Mouse (Mus musculus) mesoderm, embryonic 11.5 days (tissue): Measurements from ENCODE around the gene Krtdap.
"Not testable (repeated sequence)": the region's sequence is repeated elsewhere in the genome, so short reads cannot be mapped to it uniquely, and the experiment has no call there.

ENCODE experiments used
- DNase-seq: peaks from one replicate; pipeline ENCODE4 v3.0.0-alpha.2; 2012; ENCODE audit warnings: low read depth, low spot score

The Krtdap gene

DNA sequence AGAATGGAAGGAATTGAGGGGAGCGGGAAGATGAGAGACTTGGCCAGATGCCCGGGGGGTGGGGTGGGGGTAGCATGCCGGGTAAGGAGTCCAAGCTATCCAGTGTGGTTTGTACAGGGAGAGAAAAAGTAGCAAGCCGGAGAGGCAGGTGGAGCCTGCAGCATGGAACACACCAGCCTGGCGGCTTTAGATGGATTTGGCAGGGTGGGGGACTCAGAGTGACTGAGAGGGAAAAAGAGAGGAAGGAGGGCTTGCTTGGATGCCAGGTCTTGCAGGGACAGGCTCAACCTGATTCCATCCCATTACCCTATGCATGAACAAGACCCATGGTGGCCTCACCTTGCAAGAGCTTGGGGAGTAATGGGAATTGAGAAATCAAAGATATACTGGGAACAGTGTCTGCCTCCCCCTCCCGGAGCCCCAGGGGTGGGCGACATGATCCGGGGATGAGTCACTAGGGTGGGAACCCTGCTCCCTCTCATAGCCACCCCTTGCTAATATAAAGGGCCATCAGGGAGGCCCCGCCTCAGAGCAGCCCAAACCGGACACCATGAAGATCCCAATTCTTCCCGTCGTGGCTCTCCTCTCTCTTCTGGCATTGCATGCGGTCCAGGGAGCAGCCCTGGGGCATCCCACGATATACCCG, at the start of gene Krtdap:
Krtdap (plus strand) TSS at position 520 of the 646 bp plus-strand sequence.
- DNase-seq, result no peak

GRCm38 (mm10) chr7:30742570-30742969, 45.1 kb upstream of the Krtdap start:
- not testable (repeated sequence) for DNase-seq

GRCm38 (mm10) chr7:30743617-30744016, 44.1 kb upstream of the Krtdap start, which contains the start of gene Gapdhs:
Gene Gapdhs (minus strand): TSS chr7:30743681.
- DNase-seq, result not testable (repeated sequence)

DNA sequence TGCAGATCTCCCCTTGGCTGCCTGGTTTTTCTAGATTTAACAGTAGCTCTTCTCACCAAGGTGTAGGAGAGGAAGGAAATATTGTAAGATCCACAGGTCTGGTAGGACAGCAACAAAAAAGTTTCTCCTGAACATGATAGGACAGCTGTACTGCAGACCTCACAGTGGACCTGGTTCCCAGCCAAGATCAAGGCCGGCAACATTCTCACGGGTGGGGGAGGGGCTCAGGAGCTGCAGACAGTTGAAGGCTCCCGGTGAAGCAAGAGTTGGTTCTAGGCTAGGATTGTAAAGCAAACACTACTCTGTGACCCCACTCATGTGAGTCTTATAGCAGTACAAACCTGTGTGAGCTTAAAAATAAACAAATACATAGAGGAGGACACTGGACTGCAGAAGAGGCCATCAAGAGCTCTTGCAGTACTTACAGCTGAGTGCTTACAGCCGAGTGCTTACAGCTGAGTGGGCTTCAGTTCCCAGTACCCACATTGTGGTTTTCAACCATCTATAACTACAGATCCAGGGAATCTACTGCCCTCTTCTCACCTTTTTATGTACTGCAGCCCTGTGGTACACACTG, 43.6 kb upstream of the Krtdap start:
- no peak for DNase-seq

DNA sequence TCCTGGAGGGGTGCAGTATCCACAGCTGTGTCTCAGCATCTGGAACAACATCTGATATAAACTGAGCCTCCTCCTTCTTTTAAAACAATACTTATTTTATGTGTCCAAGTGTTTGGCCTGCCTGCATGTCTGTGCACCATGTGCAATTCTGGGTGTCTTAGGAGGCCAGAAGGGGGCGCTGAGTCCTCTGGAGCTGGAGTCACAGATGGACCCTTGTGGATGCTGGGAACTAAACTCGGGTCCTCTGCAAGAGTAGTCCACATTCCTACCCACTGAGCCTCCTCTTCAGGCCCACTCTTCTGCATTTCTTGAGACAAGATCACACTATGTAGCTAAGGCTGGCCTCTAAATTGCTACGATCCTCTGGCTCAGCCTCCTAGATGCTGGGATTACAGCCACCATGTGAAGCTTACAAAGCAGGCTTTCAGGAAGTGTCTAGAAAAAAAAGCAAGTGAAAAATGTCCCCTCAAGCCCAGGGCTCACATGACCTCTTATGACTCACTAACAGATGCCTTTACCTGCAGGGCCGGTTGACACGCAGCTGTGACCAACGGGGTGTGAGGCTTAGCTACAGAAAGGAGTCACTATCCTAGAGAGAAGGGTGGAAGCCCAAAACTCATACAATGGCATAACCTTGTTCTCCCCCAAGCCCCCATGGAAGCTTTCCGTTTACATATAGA, 40.0 kb upstream of the Krtdap start:
- no peak for DNase-seq

- DNase-seq, result no peak
Observed at GRCm38 (mm10) chr7:30749824-30750606, 37.7 kb upstream of the Krtdap start.

DNA sequence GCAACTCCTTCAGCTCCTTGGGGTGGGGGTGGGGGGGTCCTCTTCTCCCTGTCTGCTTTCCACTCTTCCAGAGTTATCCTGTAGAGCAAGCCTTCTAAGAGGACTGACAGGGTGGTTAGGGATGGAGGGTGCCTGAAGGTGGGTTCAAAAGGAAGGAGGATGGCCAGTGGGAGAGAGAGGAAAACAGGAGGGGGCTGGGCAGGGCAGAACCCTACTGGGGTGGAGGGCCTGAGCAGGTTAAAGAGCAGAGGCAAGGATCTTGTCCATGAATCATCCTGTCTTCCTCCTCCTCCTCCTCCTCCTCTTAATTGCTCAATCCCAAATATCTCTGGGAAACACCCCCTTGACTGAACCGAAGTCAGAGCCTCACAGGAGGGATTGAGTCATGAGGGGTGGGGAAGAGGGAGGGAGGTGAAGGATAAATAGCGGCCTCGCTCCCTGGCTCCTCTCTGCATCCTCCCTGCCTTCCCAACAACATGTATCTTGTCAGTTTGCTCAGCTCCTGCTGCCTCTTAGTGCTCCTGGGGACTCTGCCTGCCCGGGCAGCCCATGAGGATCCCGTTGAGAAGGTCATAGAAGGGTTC, 36.5 kb upstream of the Krtdap start, which contains the start of gene Sbsn:
Sbsn (plus strand) TSS at position 386 of the 584 bp plus-strand sequence.
- no peak for DNase-seq

DNA sequence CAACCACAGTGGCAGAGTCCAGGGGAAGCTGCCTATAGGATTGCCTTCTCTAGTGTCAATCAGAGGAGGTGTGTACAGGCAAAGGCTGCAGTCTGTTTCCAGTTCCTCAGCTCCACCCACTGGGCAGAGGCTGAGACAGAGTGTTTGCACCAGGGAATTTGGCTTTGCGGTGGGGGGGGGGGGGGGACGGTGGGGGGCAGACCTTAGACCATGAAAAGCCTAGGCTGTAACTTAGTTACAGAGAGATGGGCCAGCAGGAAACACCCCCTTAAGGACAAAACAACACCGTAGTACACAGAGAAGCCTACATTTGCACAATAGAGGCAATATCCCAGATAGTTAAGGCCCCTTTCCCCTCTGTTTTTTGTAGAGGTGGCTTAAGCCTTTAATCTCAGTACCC, 30.7 kb upstream of the Krtdap start:
- no peak for DNase-seq

DNA sequence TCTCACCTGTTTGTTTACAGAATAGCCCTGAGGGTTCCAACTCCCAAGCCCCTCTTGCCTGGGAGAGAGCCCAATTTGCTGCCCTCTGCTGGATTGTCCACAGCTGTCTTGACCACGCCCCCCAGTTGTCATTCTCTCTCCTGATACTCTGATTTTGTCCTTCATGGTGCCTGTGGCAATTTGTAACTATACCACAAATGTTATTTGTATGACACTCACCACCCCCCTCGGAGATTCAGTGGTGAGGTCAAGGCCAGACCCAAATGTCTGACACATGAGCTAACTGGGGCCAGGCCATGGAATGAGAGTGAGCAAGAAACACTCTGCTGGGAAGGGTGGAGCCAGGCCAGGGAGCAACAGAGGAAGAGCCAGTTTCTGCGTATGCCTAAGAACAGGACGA, 28.8 kb upstream of the Krtdap start:
- peak; percentile 23 for DNase-seq

- no peak for DNase-seq
Observed at GRCm38 (mm10) chr7:30761769-30762352, 25.8 kb upstream of the Krtdap start.

DNA sequence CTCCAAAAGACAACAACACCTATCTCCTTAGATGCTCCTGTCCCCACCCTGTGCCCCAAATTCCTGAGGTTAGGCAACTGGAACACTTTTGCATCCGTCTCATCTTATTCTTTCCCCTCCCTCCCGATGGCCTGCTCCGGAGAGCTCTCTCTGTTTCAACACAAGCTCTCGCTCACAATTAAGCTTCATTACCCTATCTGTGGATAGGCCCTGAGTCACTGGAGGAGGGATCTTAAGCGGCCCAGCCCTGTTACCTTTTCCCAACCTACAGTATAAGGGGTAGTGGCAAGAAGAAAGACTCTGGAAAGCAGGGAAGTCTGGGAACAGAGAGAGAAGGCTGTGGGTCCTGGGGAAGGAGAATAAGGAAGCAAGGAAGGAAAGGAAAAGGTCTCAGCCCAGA, 24.2 kb upstream of the Krtdap start, which contains the start of gene Dmkn:
Dmkn (plus strand) TSS at position 301 of the 400 bp plus-strand sequence.
- no peak for DNase-seq

GRCm38 (mm10) chr7:30765173-30765572, 22.5 kb upstream of the Krtdap start:
- no peak for DNase-seq

DNA sequence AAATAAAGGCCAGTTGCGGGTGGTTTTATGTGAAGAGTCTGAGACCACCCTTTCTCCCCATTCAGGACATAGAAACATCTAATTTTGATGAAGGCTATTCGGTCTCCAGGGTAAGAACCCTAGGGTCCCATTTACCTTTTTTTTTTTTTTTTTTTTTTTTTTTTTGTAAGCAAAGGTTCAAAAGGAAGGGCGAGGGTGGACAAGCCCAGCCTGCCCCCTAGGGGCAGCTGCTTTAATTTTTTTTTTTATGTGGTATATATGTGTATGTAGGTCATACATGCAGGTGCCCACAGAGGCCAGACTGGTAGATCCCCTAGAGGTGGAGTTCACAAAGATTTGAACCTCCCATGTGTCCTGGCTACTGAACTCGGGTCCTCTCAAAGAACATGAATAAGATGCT, 21.3 kb upstream of the Krtdap start:
- DNase-seq, result no peak

DNA sequence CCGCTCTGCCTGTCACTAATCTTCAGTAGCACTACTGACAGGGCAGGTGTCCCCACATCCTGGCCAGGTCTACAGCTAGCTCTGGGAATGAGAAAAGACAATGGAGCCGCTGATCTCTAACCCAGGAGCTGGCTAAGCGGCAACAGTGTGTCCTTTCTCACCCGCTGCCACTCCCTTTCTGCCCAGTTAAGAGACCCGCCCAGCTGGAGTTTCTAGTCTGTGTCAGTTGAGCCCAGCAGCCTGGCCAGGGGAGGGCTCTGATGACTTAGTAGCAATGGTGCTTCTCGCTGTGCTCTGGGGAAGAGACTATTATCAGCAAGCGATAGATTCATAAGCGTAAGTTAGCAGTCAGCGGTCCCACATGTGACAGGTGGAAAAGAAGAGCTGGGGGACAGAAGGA, 18.5 kb upstream of the Krtdap start:
- no peak for DNase-seq

DNA sequence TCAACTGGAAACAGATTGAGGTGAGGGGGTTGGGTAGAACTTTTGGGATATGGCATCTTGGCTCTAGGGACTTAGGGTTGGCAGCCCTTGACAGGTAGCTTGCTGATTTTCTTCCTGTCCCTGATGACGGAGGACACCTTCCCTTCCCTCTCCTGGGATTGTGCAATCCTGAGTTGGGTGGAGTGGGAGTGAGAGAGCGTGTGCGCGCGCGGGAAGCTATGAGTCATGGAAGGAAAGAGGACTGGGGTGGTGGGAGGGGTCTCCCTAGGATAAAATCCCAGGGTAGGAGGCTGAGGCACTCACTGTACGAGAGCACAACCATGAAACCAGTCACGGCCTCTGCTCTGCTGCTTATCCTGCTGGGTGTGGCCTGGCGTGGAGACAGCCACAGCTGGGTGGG, 11.6 kb upstream of the Krtdap start:
- DNase-seq, result no peak

GRCm38 (mm10) chr7:30777081-30777579, 10.6 kb upstream of the Krtdap start:
- no peak for DNase-seq

- DNase-seq, result no peak
Observed at GRCm38 (mm10) chr7:30777911-30778310, 9.8 kb upstream of the Krtdap start.

DNA sequence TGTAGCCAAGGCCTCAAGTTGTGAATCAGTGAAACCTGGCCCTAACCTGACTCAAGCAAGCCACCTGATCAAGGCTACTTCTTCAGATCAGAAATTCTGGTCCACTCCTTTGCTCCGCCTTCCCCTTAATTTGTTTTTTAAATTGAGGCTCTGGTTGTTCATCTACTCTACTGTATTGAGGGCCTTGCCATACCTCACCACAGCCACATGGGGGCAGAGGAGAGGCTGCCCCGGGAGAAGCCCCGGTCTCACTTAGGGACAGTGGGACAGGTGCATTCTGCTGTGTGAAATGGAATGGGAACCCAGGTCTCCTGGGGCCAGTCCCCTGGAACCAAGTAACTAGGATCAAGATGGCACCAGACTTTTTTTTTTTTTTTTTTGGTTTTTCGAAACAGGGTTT, 5.9 kb upstream of the Krtdap start:
- no peak for DNase-seq

DNA sequence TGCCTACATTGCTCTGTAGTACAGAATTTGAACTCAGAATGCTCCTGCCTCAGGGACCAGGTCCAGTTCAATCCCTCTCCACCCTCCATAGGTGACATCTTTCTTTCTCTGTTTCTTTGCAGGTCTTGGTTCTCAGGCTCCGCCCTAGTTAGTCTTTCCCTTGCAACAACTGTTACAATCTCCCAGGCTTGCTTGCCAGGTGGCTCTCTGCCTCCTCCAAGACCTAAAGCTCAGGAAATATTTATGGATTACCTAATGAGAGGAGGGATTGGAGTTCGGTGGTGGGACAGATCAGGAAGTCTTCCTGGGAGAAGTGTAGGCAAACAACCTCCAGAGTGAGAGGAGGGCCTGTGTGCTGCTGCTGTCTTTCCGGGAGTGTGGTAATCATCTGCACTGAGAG, 5.0 kb upstream of the Krtdap start:
- DNase-seq, result no peak

GRCm38 (mm10) chr7:30785154-30785553, 2.5 kb upstream of the Krtdap start:
- no peak for DNase-seq
